In the genomic region with DNA sequence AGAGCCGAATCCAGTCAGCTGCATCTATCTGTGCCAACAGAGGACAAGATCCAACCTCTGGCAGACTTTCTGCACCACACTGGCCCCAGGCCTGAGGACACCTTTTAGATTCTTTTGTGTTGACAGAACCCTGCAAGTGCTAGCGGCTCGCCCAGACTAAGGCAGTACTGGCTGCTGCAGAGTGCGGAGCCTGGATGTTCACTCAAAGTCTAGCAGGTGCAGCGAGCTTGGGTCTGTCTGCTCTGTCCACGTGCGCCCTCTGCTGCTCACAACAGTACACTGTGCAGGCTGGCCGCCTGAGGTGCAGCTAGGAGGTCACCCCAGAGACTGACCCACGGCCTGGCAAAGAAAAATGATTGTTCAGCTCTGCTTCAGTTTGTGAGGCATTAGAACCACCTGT, we compare ENCODE assay signal across 7 mouse cellular contexts. TPM values are rescaled to one million over a fixed set of nuclear protein-coding genes. Genes with fewer than 3 reads are reported as not detected.
A peak's percentile ranks its signal among the peaks of the same experiment; 100 is the strongest.
DNase-seq lines count a peak whose midpoint lies in the region; ATAC-seq lines count a peak whose summit lies in the region.

No protein-coding gene starts in this region.

- peaks cover 16% of the 10 kb centered on the region for H3K27me3 ChIP-seq in midbrain, embryonic 11.5 days (ENCODE audit: control insufficient read depth, insufficient read depth, low read length)

- DNase-seq in cerebellum, postnatal 14 days: peak; percentile 91 to 93
- peak; percentile 75 to 84 for DNase-seq in frontal cortex, postnatal 36 days (ENCODE audit: low spot score in 2 of 2)
- peak; percentile 83 for DNase-seq in induced T-regulatory cell, adult 2 months (ENCODE audit: low read depth)
- DNase-seq in left cerebral cortex, postnatal 25 days (ENCODE audit: low spot score in 2 of 2): peak; percentile 85 to 88
- peak; percentile 95 for DNase-seq in midbrain, embryonic 11.5 days (ENCODE audit: low spot score, missing footprints)
- peak; percentile 83 for DNase-seq in right cerebral cortex, postnatal 4 days

- no peaks in the 10 kb centered on the region for H3K9me3 ChIP-seq in midbrain, embryonic 11.5 days (ENCODE audit: control insufficient read depth, low read length)

- H3K4me2 ChIP-seq in midbrain, embryonic 11.5 days: no peak overlapping the region

- ATAC-seq in activated CD4-positive, CD25-positive, alpha-beta regulatory T cell, adult 4 months: peak; percentile 38
- peak; percentile 51 for ATAC-seq in midbrain, embryonic 11.5 days (ENCODE audit: low FRiP score)

- no peaks in the 10 kb centered on the region for H3K36me3 ChIP-seq in midbrain, embryonic 11.5 days (ENCODE audit: control insufficient read depth, insufficient read depth, low read length)

- no peak overlapping the region for H3K27ac ChIP-seq in midbrain, embryonic 11.5 days (ENCODE audit: low read depth, low read length)

- 10% methylated on average over 9 of the region's 9 CpGs for WGBS in midbrain, embryonic 11.5 days

- H3K9ac ChIP-seq in midbrain, embryonic 11.5 days (ENCODE audit: low read length): no peak overlapping the region

- H3K4me3 ChIP-seq in midbrain, embryonic 11.5 days (ENCODE audit: low read depth, low read length): no peak overlapping the region

- intact Hi-C loops in left cerebral cortex, postnatal 25 days (cut with DNase I): loop anchor here (1.0 to 2.0 kb wide), 2 partner anchors 26 to 81 kb away; no protein-coding TSS in a partner anchor

- peaks cover 21% of the 10 kb centered on the region for H3K4me1 ChIP-seq in midbrain, embryonic 11.5 days (ENCODE audit: control insufficient read depth, insufficient read depth, low read length)

RNA-seq across cellular contexts. Expression of a gene that starts 2.1 kb away (rescaled TPM):
- polyA plus RNA-seq in activated CD4-positive, CD25-positive, alpha-beta regulatory T cell, adult 4 months (2017; shearing (Covaris generic)): under 1 TPM; 0.09 to 0.16 TPM
- 100 to 1,000 TPM; 152 TPM for total RNA-seq in left cerebral cortex, postnatal 25 days (2021)
- polyA plus RNA-seq in midbrain, embryonic 11.5 days (2014; fragmentation: Nextera tagmentation; extraction: Ambion mirVana): 14.5 and 15.7 TPM in 2 replicates

RNA-seq across cellular contexts. Expression of a gene that starts 22.8 kb away (rescaled TPM):
- polyA plus RNA-seq in activated CD4-positive, CD25-positive, alpha-beta regulatory T cell, adult 4 months (2017; shearing (Covaris generic)): not detected
- total RNA-seq in left cerebral cortex, postnatal 25 days (2021): not detected
- not detected in 2 replicates for polyA plus RNA-seq in midbrain, embryonic 11.5 days (2014; fragmentation: Nextera tagmentation; extraction: Ambion mirVana)

RNA-seq across cellular contexts. Expression of a gene that starts 36.9 kb away (rescaled TPM):
- 10 to 100 TPM; 55.7 to 62.4 TPM for polyA plus RNA-seq in activated CD4-positive, CD25-positive, alpha-beta regulatory T cell, adult 4 months (2017; shearing (Covaris generic))
- 10 to 100 TPM; 33.7 to 37.8 TPM for total RNA-seq in left cerebral cortex, postnatal 25 days (2021)
- 59.2 and 60.2 TPM in 2 replicates for polyA plus RNA-seq in midbrain, embryonic 11.5 days (2014; fragmentation: Nextera tagmentation; extraction: Ambion mirVana)

RNA-seq across cellular contexts. Expression of a gene that starts 38.1 kb away (rescaled TPM):
- not detected for polyA plus RNA-seq in activated CD4-positive, CD25-positive, alpha-beta regulatory T cell, adult 4 months (2017; shearing (Covaris generic))
- not detected for total RNA-seq in left cerebral cortex, postnatal 25 days (2021)
- not detected in 2 replicates for polyA plus RNA-seq in midbrain, embryonic 11.5 days (2014; fragmentation: Nextera tagmentation; extraction: Ambion mirVana)

RNA-seq across cellular contexts. Expression of a gene that starts 46.6 kb away (rescaled TPM):
- polyA plus RNA-seq in activated CD4-positive, CD25-positive, alpha-beta regulatory T cell, adult 4 months (2017; shearing (Covaris generic)): not detected
- not detected for total RNA-seq in left cerebral cortex, postnatal 25 days (2021)
- polyA plus RNA-seq in midbrain, embryonic 11.5 days (2014; fragmentation: Nextera tagmentation; extraction: Ambion mirVana): not detected in 2 replicates

Comparison
In these comparisons a context has a peak if more than half of its experiments do, and no peak if none do; other contexts are left out.
1. RNA of a gene that starts 2.1 kb away (polyA plus RNA-seq): 14.5 to 15.7 TPM in midbrain, embryonic 11.5 days; 0.09 to 0.16 TPM in activated CD4-positive, CD25-positive, alpha-beta regulatory T cell, adult 4 months; every median in the first group is over 10 times any median in the second.
2. Peak in every context shown above with its lines, with median percentiles within 50 percentile points of each other: DNase-seq.